Mouse (Mus musculus) urinary bladder, postnatal 14 days (tissue): ENCODE data around the gene Srcap.
"Not testable (repeated sequence)": the region's sequence is repeated elsewhere in the genome, so short reads cannot be mapped to it uniquely, and the experiment has no call there.

ENCODE experiments used
- DNase-seq: peaks from one replicate; pipeline ENCODE4 v3.0.0; 2021; ENCODE audit warnings: low spot score

Srcap gene

DNA sequence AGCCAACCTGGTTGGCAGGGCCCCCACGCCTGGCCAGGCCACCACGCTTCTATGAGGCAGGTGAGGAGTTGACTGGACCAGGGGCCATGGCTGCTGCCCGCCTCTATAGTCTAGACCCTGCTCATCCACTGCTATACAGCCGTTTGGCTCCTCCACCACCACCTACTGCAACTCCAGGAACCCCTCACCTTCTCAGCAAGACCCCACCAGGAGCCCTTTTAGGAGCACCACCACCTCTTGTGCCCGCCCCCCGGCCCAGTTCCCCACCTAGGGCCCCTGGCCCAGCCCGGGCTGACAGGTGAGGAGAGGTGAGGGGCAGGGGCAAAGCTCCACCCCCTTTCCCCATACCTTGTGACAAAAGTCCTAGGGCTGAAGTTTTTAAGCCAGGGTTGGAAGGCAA, 21.8 kb upstream of the Srcap start:
- DNase-seq: no peak

DNA sequence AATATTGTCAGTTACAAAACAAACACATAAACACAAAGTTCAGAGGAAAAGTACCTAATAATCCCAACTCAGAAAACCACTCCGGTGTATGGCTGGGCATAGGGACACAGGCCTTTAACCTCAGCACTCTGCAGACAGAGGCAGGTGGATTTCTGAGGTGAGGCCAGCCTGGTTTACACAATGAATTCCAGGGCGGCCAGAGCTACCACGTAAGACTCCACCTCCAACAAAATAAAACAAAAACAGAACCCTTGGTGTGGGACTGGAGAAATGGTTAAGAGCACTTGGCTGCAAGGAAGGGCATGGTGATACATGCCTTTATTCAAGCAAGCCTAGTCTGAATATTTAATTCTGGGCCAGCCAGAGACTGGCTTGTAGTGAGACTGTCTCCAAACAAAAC, 19.9 kb upstream of the Srcap start:
- no peak for DNase-seq

DNA sequence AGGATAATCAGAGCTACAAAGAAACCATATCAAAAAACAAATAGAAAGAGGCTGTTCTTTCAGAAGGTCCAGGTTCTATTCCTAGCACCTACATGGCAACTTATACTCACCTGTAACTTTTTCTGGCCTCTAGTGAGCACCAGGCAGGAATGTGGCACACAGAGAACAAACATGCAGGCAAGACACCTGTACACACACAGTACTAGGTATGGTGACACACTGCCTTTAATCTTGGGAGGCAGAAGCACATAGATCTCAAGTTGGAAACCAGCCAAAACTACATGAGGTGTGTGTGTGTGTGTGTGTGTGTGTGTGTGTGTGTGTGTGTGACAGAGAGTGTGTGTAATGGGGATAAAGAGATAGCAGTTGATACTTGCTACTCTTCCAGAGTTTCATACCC, 17.1 kb upstream of the Srcap start:
- DNase-seq: no peak

DNA sequence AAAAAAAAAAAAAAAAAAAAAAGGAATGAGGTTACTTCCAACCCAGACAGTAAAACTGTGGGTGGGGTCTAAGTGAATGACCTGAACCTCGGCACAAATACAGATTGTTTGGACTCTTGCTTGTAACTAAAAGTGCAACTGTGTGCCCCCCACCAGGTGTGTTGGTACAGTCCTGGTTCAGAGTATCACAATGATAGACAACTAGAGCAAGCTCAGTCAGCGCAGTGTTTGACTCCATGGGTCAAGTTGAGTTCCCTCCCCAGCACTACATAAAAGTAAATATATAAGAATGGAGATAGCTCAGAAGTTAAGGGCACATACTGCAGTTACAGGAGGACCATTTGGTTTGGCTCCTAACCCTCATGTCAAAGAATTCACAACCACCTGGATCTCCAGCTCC, 14.4 kb upstream of the Srcap start:
- DNase-seq: no peak

DNA sequence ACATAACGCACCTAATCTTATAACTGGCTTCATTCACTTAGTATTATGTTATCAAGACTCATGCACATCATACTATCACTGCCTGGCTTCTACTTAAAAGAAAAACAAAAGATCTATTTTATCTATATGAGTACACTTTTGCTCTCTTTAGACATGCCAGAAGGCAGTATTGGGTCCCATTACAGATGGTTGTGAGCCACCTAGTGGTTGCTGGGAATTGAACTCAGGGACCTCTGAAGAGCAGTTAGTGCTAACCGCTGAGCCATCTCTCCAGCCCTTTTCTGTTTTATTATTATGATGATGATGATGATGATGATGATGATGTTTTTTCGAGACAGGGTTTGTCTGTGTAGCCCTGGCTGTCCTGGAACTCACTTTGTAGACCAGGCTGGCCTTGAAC, 13.4 kb upstream of the Srcap start:
- DNase-seq: peak; percentile 48

DNA sequence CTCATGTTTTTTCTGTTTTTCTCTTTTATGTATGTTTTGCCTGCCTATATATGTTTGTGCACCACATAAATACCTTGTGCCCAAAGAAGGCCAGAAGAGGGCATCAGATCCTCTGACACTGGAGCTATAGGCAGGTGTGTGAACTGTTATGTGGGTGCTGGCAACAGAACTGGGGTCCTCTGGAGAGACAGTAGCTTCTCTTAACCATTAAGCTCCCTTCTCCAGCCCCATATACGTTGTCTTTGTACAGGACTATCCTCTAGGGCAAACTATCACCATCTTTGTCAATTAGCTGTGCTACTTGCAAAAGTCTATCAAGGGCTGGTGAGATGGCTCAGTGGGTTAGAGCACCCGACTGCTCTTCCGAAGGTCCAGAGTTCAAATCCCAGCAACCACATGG, 3.5 kb upstream of the Srcap start:
- no peak for DNase-seq

DNA sequence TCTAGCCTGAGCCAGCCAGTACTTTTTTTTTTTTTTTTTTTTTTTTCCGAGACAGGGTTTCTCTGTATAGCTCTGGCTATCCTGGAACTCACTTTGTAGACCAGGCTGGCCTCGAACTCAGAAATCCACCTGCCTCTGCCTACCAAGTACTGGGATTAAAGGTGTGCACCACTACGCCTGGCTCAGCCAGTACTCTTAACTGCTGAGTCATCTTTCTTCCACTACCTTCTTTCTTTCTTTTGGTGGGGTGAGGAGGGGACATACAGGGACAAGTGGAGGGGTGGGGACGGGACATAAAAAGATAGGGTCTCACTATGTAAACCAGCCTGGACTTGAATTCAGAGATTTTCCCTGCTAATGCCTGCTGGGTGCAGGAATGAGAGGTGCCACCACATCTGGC, 2.0 kb upstream of the Srcap start:
- DNase-seq: not testable (repeated sequence)

DNA sequence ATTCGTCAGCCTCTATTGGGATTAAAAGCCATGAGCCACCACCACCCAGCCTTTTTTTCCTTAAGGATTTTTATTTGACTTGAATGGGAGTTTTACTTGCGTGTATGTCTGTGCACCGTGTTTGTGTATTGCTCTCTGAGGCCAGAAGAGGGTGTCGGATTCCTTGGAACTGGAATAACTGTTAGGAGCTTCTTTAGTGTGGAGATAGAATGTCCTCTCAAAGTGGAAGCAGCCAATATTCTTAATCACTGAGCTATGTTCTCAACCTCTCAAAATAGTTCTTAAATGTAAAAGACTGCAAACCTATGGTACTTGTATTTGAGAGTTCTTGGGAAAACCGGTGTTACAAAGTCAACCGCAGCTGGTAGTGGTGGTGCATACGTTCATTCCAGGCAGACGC, 542 bp upstream of the Srcap start:
- DNase-seq: no peak

DNA sequence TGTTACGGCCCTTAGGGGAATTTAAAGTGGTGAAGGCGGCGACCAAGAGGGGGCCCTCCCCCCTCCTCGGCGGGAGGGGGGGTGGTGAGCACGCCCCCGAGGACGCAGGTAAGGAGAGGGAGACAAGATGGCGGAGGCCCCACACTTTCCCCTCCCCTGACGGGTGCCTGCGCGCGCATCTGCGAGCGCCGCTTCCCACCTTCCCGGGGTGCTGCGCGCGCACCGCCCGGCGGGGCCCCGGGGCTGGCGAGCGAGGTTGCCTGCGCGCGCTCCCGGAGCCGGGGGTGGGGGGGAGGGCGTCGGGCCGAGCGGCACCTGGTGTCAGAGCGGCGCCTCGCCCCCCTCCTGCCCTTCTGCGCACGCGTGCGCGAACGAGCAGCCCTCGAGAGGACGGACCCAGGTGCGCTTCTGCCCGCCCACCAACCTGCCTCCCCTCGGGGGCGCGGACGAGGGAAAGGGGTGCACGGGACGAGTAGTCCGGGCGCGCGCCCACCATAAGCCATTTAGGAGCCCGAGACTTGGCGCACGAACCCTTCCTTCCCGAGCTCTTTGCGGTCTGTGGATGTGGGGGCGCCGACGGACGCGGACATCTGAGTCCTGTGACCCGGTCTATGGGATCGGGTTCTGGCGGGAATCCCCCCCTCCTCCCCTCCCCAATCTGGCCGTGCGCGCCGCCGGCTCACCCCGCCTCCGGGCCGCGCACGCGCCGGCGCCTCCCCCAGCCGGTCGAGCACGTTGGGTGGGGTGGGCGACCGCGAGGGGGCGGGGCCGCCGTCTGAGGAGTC, 640 bp downstream of the Srcap start:
- DNase-seq: peak; percentile 92

DNA sequence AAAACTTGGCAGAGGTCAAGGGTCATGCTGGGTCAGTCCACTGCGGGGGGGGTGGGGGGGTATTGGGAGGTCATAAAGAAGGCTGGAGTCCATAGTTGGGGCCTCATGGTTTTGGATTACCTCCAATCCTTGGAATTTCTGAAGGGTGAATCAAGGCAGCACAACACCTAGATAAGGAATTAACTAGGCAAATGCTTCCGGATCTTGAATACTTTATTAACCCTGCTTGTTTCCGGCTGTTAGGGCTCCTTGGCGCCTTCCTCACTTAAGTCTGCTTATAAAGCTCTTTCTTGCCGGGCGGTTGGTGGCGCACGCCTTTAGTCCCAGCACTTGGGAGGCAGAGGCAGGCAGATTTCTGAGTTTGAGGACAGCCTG, 1.2 kb downstream of the Srcap start:
- DNase-seq: no peak

DNA sequence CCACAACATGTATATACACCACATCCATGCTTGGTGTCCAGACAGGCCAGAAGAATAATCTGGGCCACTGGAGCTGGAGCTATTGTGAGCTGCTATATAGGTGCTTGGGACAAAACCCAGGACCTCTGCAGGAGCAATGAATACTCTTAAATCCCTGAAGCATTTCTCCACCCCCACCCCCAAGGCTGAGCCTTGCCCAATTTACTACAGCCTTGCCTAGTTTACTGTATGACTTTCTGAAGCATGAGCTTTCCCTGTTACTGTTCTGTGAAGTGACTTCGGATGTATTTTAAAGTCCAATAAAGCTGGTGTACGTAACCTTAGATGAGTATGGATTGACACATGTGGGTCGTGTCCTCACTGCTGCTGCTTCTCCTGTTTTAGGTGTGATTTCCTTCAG, 2.0 kb downstream of the Srcap start:
- no peak for DNase-seq

DNA sequence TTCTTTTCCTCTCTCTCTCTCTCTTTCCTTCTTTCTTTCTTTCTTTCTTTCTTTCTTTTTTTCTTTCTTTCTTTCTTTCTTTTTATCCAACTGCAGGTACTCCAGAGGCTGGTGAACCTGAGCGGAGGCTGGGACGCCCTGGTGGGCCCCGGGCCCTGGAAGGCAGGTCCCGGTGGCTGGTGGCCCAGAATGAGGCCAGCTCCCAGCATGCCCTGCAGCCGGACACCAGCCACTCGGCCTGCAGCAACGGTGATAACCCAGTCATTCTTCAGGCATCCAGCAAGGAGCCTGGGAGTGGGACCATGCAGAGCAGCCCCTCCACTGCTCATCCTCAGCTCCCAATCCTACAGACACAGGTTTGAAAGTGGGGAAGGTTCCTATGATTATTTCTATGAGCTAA, 4.1 kb downstream of the Srcap start:
- no peak for DNase-seq

DNA sequence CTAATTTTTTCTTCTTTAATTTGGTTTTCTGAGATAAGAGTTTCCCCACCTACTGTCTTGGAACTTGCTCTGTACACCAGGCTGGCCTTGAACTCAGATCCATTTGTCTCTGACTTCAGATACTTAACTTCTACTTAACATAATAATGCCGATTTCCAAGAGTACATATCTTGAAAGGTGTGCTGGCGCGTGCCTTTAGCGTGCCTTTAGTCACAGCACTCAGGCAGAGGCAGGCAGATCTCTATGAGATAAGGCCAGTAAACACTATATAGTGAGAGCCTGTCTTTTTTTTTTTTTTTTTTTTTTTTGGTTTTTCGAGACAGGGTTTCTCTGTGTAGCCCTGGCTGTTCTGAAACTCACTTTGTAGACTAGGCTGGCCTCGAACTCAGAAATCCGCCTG, 4.6 kb downstream of the Srcap start:
- no peak for DNase-seq

DNA sequence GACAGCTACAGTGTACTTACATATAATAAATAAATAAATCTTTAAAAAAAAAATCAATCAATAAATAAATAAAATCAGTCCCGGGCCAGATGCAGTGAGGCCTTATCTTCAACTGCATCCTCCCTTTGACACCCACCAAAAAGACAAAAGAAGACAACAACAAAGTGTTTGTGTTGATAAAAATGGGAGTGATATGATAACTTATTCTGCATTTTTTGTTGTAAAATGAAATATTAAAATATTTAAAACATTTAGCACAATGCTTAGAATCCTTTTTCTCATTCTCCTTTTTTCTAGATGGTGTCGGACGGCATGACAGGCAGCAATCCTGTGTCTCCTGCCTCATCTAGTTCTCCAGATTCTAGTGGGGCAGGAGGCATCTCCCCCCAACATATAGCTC, 7.5 kb downstream of the Srcap start, which contains the start of gene Gm42715:
Gm42715 (plus strand) TSS at position 301 of the 400 bp plus-strand sequence.
- no peak for DNase-seq

DNA sequence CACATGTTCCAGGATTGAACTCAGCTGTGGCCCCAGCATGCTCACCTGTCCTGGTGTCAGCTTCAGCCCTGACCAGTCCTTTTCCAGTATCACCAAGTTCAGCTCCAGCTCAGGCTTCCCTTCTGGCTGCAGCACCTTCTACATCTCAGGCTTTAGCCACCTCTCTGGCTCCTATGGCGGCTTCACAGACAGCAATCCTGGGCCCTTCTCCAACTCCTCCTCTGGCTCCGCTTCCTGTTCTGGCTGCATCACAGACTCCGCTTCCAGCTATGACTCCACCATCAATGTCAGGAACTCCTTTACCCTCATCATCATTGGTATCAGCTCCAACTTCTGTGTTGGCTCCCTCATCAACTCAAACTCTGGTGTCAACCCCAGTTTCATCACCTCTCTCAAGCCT, 29.9 kb downstream of the Srcap start:
- no peak for DNase-seq

DNA sequence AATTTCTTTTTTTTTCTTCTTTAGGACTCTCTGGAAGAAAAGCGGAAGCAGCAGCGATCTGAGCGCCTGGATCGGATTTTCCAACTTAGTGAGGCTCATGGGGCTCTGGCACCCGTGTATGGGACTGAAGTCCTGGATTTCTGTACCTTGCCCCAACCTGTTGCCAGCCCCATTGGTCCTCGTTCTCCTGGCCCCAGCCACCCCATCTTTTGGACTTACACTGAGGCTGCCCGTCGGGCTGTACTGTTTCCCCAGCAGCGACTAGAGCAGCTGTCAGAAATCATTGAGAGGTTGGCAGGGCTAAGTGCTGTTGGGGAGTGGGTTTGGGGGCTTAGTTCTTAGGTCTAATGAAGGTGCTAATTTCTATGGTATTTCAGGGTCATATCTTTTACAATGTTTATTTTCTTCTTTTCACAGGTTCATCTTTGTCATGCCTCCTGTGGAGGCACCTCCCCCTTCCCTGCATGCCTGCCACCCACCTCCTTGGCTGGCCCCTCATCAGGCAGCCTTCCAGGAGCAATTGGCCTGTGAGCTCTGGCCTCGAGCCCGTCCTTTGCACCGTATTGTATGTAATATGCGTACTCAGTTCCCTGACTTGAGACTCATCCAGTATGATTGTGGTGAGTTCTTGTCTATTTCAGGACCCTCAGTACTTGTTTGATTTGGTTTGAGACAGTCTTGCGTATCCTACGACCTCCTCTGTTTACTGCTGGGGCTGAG, 37.5 kb downstream of the Srcap start:
- no peak for DNase-seq

DNA sequence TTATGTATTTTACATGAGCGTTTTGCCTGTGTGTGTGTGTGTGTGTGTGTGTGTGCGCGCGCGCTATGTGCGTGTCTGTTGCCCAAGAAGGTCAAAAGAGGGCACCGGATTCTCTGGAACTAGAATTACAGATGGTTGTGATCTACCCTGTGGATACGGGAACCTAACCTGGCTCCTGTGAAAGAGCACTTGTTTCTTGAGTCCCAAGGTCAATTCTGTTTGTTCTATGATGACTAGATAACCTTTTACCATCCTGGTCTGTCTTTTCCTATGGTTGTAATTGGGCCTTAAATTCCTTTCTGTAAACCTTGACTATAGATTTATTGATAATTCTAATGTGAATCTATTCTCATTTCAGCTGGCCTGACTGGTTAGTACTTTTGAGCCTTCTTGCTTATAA, 39.8 kb downstream of the Srcap start:
- DNase-seq: no peak

DNA sequence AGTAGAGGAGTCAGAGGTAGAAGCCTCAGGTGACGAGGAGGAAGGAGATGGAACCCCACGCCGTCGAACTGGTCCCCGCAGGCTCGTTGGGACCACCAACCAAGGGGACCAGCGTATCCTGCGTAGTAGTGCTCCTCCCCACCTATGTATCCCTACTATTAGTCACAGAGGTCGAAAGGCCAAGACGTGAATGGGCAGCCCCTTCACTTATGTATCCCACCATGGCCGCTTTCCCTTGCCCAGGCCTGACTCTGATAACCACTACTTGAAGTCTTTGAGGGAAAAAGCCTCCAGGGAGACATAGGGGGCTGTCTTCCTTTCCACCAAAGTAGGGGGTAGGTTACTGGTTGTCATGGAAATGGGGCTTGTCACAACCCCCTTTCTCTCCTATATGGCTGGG, 48.8 kb downstream of the Srcap start:
- DNase-seq: no peak

DNA sequence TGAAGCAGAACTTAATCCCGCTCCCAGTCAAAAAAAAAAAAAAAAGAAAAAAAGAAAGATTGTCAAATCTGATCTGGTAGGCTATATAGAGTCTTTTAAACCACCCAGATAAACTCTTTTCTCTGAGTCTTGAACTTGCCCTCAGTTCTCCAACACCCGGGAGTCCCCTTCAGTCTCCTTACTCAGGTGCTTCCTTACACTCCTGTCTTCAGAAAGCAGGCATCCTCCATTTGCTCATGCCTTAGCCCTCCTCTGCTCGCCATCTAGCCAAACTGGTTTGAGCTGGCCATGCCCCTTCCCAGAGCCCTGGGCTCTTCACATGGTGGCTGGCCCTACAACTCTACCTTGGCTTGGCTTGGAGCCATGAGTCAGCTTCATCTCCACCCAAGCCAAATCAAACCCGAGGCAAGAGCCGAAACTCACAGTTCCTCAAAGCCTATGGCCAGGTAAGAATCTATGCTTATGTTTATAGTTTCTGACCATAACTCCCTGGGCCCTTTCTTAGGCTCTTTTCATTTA, 49.6 kb downstream of the Srcap start, which contains the start of gene Tmem265:
Tmem265 (plus strand) TSS at position 51 of the 519 bp plus-strand sequence.
- DNase-seq: peak; percentile 35

DNA sequence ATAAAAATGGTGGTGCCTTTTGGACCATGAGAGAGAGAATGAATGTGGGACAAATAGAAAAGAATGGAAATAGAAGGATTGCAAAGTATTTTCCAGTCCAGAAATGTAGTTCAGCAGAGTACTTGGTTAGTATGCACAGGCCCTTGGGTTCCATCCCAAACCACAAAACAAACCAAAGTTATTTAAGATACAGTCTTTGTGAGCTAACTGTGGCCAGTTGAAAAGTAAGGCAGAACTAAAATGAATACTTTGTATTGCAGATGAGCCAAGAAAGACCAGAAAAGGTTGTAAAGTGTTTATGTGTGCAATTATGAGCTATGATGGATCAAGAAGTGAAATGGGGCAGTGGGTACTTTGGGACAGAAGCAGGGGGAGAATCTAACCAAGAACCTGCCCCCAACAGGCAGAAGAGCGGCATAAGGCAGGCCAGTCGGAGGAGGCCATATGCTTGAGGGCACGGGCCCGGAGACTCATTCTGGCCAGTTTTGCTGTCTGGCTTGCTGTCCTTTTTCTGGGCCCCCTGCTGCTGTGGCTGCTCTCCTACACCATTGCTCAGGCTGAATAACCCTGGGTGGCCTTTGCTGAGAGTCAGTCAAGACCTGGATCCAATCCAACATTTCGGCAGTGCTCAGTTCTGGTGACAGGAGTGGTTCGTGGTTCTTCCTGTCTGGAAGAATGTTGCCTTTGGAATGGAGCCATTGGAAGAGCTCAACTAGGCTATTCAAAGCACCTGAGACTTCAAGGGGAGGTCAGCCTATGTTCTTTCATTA, 52.8 kb downstream of the Srcap start:
- no peak for DNase-seq

DNA sequence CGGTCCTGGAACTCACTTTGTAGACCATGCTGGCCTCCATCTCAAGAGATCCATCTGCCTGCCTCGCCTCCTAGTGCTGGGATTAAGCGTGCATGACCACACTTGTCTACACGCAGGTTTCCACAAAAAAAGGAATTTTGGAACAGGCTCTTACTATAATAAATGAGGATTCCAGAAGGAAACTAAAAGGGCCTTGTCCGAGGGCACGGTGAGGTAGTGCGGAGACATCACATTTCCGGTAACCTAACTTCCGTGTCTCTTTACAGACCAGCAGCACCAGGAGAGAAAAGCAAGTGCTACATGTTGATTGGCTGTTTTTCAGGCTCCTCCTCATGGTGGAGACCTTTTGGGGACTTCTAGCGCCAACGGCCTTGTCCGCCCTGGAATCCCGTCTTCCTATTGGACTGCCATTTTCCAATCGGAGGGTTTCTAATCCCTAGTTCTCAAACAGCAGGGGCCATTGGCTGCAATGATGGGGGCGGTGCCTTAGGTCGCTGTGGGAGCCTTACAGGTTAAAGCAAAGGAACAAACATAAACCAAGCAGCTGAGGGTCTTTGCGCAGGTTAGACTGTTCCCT, 61.2 kb downstream of the Srcap start, which contains the start of gene Phkg2:
Phkg2 (plus strand) TSS at position 446 of the 577 bp plus-strand sequence.
- DNase-seq: peak; percentile 91

DNA sequence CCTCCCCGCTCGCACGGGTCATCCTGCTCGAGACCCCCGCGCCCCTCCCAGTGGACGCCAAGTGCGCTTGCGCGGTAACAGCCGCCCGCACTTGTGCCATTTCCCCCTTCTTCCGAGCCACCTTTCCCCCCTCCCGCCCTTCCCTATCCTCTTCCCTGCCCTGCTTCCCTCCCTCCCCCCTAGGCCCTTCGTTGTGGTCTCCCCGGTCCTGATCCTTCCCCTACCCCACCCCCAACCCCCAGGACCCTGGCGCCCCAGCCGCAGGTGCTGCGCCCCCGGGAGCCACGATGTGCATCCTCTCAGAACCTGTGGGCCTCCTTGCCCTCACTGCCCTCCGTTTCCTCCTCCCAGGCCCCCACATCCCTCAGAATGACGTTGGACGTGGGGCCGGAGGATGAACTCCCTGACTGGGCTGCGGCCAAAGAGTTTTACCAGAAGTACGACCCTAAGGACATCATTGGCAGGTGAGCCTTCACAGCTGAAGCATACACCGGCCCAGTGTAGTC, 61.8 kb downstream of the Srcap start:
- peak; percentile 24 for DNase-seq
